Mouse (Mus musculus): ENCODE data around the gene Plekha4. TPM values are rescaled to one million over a fixed set of nuclear protein-coding genes. Genes with fewer than 3 reads are reported as not detected.

The Plekha4 gene
- total RNA-seq, 4 experiments from 2014 or later: 3.0 to 5.1 (median 4.0) TPM

GRCm38 (mm10) chr7:45567780-45568516, 41.8 kb downstream of the Plekha4 start:
- DNase-seq (ENCODE audit: low spot score in 2 of 2): peak; percentile 67 to 90

GRCm38 (mm10) chr7:45568601-45569473, 42.7 kb downstream of the Plekha4 start:
- DNase-seq (ENCODE audit: low spot score in 2 of 2): no peak

- DNase-seq (ENCODE audit: low spot score in 2 of 2): peak; percentile 41 to 68
Measured at GRCm38 (mm10) chr7:45570103-45570741, 44.1 kb downstream of the Plekha4 start, which contains the start of gene Bcat2. Gene Bcat2 (plus strand): TSS chr7:45570153.

- DNase-seq (ENCODE audit: low spot score in 2 of 2): no peak
Measured at GRCm38 (mm10) chr7:45571966-45572365, 45.8 kb downstream of the Plekha4 start.

- DNase-seq (ENCODE audit: low spot score in 2 of 2): no peak
Measured at GRCm38 (mm10) chr7:45573954-45574353, 47.8 kb downstream of the Plekha4 start.

GRCm38 (mm10) chr7:45574472-45575379, 48.6 kb downstream of the Plekha4 start:
- DNase-seq (ENCODE audit: low spot score in 2 of 2): no peak

- no peak for DNase-seq (ENCODE audit: low spot score in 2 of 2)
Measured at GRCm38 (mm10) chr7:45585923-45586322, 59.8 kb downstream of the Plekha4 start.

GRCm38 (mm10) chr7:45587631-45588592, 61.8 kb downstream of the Plekha4 start:
- DNase-seq (ENCODE audit: low spot score in 2 of 2): no peak

GRCm38 (mm10) chr7:45589173-45589572, 63.0 kb downstream of the Plekha4 start:
- peak; percentile 90 to 99 for DNase-seq (ENCODE audit: low spot score in 2 of 2)

- DNase-seq (ENCODE audit: low spot score in 2 of 2): no peak
Measured at GRCm38 (mm10) chr7:45589898-45590297, 63.8 kb downstream of the Plekha4 start.

GRCm38 (mm10) chr7:45590874-45591273, 64.7 kb downstream of the Plekha4 start:
- DNase-seq (ENCODE audit: low spot score in 2 of 2): no peak

- no peak for DNase-seq (ENCODE audit: low spot score in 2 of 2)
Measured at GRCm38 (mm10) chr7:45591880-45592279, 65.8 kb downstream of the Plekha4 start.

GRCm38 (mm10) chr7:45593118-45593815, 67.1 kb downstream of the Plekha4 start:
- DNase-seq (ENCODE audit: low spot score in 2 of 2): peak in 1 of 2 experiments; percentile 39

GRCm38 (mm10) chr7:45595176-45595575, 69.0 kb downstream of the Plekha4 start:
- no peak for DNase-seq (ENCODE audit: low spot score in 2 of 2)

GRCm38 (mm10) chr7:45596107-45596506, 70.0 kb downstream of the Plekha4 start:
- DNase-seq (ENCODE audit: low spot score in 2 of 2): no peak

- DNase-seq (ENCODE audit: low spot score in 2 of 2): no peak
Measured at GRCm38 (mm10) chr7:45597013-45597412, 70.9 kb downstream of the Plekha4 start.

- no peak for DNase-seq (ENCODE audit: low spot score in 2 of 2)
Measured at GRCm38 (mm10) chr7:45597527-45597926, 71.4 kb downstream of the Plekha4 start.

GRCm38 (mm10) chr7:45598960-45599879, 73.1 kb downstream of the Plekha4 start:
- DNase-seq (ENCODE audit: low spot score in 2 of 2): no peak

Measured in left cerebral cortex, adult 8-10 months (tissue).